Comparison of ENCODE assay signal across 22 mouse cellular contexts in genomic region chr3:105436383-105436782, GRCm38 (mm10). TPM values are rescaled to one million over a fixed set of nuclear protein-coding genes. Genes with fewer than 3 reads are reported as not detected.
A peak's percentile ranks its signal among the peaks of the same experiment; 100 is the strongest.
DNase-seq lines count a peak whose midpoint lies in the region; ATAC-seq lines count a peak whose summit lies in the region.
"Had no signal": no experiment of that assay in that cellular context is flagged by ENCODE, and none has a peak within 500 bp of the region (broad histone marks: within the 10 kb centered on the region; RNA-seq: fewer than 3 reads in every experiment).

No protein-coding gene starts in this region.

- peak; percentile 27 for DNase-seq in forebrain, embryonic 14.5 days (ENCODE audit: low spot score)
- DNase-seq in hindbrain, embryonic 14.5 days (ENCODE audit: low spot score): no peak
- no peak for DNase-seq in hindbrain, embryonic 10.5 days (ENCODE audit: low spot score)
- peak; percentile 69 for DNase-seq in midbrain, embryonic 14.5 days
- DNase-seq in midbrain, embryonic 11.5 days (ENCODE audit: low spot score, missing footprints): no peak
- DNase-seq in embryo, embryonic 10.5 days (ENCODE audit: low spot score): no peak
- DNase-seq: adrenal gland, adult 8-10 months; cerebellum, adult 9-11 months; heart, postnatal 14 days; kidney, adult 8-10 months; kidney, postnatal 14 days; right cerebral cortex, adult 18-20 months; thymus, postnatal 14 days had no signal

- H3K27me3 ChIP-seq in forebrain, embryonic 14.5 days (replicated peaks; ENCODE audit: control insufficient read depth, insufficient read depth, low read length): no peaks in the 10 kb centered on the region
- H3K27me3 ChIP-seq in forebrain, embryonic 13.5 days: no peaks in the 10 kb centered on the region
- H3K27me3 ChIP-seq in hindbrain, embryonic 14.5 days (ENCODE audit: control insufficient read depth, insufficient read depth, low read length): no peaks in the 10 kb centered on the region
- H3K27me3 ChIP-seq in hindbrain, embryonic 10.5 days (ENCODE audit: insufficient read depth, poor library complexity, severe bottlenecking): no peaks in the 10 kb centered on the region
- no peaks in the 10 kb centered on the region for H3K27me3 ChIP-seq in midbrain, embryonic 14.5 days (ENCODE audit: control insufficient read depth, insufficient read depth, low read length)
- no peaks in the 10 kb centered on the region for H3K27me3 ChIP-seq in midbrain, embryonic 11.5 days (ENCODE audit: control insufficient read depth, insufficient read depth, low read length)
- H3K27me3 ChIP-seq: embryonic facial prominence, embryonic 13.5 days; neural tube, embryonic 12.5 days had no signal

- no peaks in the 10 kb centered on the region for H3K9me3 ChIP-seq in forebrain, embryonic 14.5 days (replicated peaks; ENCODE audit: control insufficient read depth, low read length)
- H3K9me3 ChIP-seq in forebrain, embryonic 13.5 days (replicated peaks): no peaks in the 10 kb centered on the region
- H3K9me3 ChIP-seq in hindbrain, embryonic 14.5 days (ENCODE audit: control insufficient read depth, low read length): no peaks in the 10 kb centered on the region
- H3K9me3 ChIP-seq in hindbrain, embryonic 10.5 days: no peaks in the 10 kb centered on the region
- H3K9me3 ChIP-seq in midbrain, embryonic 14.5 days (ENCODE audit: control insufficient read depth, low read length): no peaks in the 10 kb centered on the region
- no peaks in the 10 kb centered on the region for H3K9me3 ChIP-seq in midbrain, embryonic 11.5 days (ENCODE audit: control insufficient read depth, low read length)
- H3K9me3 ChIP-seq: embryonic facial prominence, embryonic 13.5 days; heart, embryonic 12.5 days; neural tube, embryonic 12.5 days had no signal

- H3K4me1 ChIP-seq in forebrain, embryonic 14.5 days (ENCODE audit: control insufficient read depth, insufficient read depth, low read length): no peaks in the 10 kb centered on the region
- no peaks in the 10 kb centered on the region for H3K4me1 ChIP-seq in forebrain, embryonic 13.5 days
- H3K4me1 ChIP-seq in hindbrain, embryonic 14.5 days (replicated peaks; ENCODE audit: control insufficient read depth, insufficient read depth, low read length): peaks cover 10% of the 10 kb centered on the region; the same call in 1 of the 2 replicates
- no peaks in the 10 kb centered on the region for H3K4me1 ChIP-seq in hindbrain, embryonic 10.5 days (replicated peaks)
- 0 out of 2 replicates have a peak, but pooled peaks cover 7% of the 10 kb centered on the region for H3K4me1 ChIP-seq in midbrain, embryonic 14.5 days (ENCODE audit: control insufficient read depth, insufficient read depth, low read length)
- H3K4me1 ChIP-seq in midbrain, embryonic 11.5 days (ENCODE audit: control insufficient read depth, insufficient read depth, low read length): no peaks in the 10 kb centered on the region
- H3K4me1 ChIP-seq: embryonic facial prominence, embryonic 13.5 days; neural tube, embryonic 12.5 days had no signal

- WGBS in forebrain, embryonic 14.5 days: 42% methylated on average over 2 of the region's 2 CpGs
- WGBS in forebrain, embryonic 13.5 days: 46% methylated on average over 2 of the region's 2 CpGs
- 40% methylated on average over 2 of the region's 2 CpGs for WGBS in hindbrain, embryonic 14.5 days
- 42% methylated on average over 2 of the region's 2 CpGs for WGBS in hindbrain, embryonic 10.5 days
- WGBS in midbrain, embryonic 14.5 days: 9% methylated on average over 2 of the region's 2 CpGs
- 43% methylated on average over 2 of the region's 2 CpGs for WGBS in midbrain, embryonic 11.5 days

- no peaks in the 10 kb centered on the region for H3K36me3 ChIP-seq in forebrain, embryonic 14.5 days (ENCODE audit: control insufficient read depth, insufficient read depth, low read length)
- H3K36me3 ChIP-seq in forebrain, embryonic 13.5 days (ENCODE audit: poor library complexity, severe bottlenecking): no peaks in the 10 kb centered on the region
- no peaks in the 10 kb centered on the region for H3K36me3 ChIP-seq in hindbrain, embryonic 14.5 days (replicated peaks; ENCODE audit: control insufficient read depth, insufficient read depth)
- no peaks in the 10 kb centered on the region for H3K36me3 ChIP-seq in hindbrain, embryonic 10.5 days
- no peaks in the 10 kb centered on the region for H3K36me3 ChIP-seq in midbrain, embryonic 14.5 days (ENCODE audit: control insufficient read depth, insufficient read depth, low read length)
- no peaks in the 10 kb centered on the region for H3K36me3 ChIP-seq in midbrain, embryonic 11.5 days (ENCODE audit: control insufficient read depth, insufficient read depth, low read length)
- H3K36me3 ChIP-seq: embryonic facial prominence, embryonic 13.5 days; heart, embryonic 12.5 days; neural tube, embryonic 12.5 days had no signal

- H3K9ac ChIP-seq in forebrain, embryonic 14.5 days (ENCODE audit: low read length): no peak overlapping the region
- no peak overlapping the region for H3K9ac ChIP-seq in forebrain, embryonic 13.5 days
- no peak overlapping the region for H3K9ac ChIP-seq in hindbrain, embryonic 14.5 days
- no peak overlapping the region for H3K9ac ChIP-seq in midbrain, embryonic 14.5 days (replicated peaks; ENCODE audit: low read length)
- no peak overlapping the region for H3K9ac ChIP-seq in midbrain, embryonic 11.5 days (ENCODE audit: low read length)
- H3K9ac ChIP-seq: embryonic facial prominence, embryonic 13.5 days; heart, embryonic 12.5 days; liver, embryonic 14.5 days; neural tube, embryonic 12.5 days had no signal

- H3K4me2 ChIP-seq in forebrain, embryonic 14.5 days (ENCODE audit: low read length): no peak overlapping the region
- H3K4me2 ChIP-seq in forebrain, embryonic 13.5 days: no peak overlapping the region
- H3K4me2 ChIP-seq in hindbrain, embryonic 14.5 days (replicated peaks): no peak overlapping the region
- H3K4me2 ChIP-seq in midbrain, embryonic 14.5 days (ENCODE audit: low read length): no peak overlapping the region
- H3K4me2 ChIP-seq in midbrain, embryonic 11.5 days: no peak overlapping the region
- H3K4me2 ChIP-seq: embryonic facial prominence, embryonic 13.5 days; heart, embryonic 12.5 days; neural tube, embryonic 12.5 days had no signal

- no peak for ATAC-seq in forebrain, embryonic 14.5 days
- no peak for ATAC-seq in forebrain, embryonic 13.5 days
- peak; percentile 53; the same call in 1 of the 2 replicates for ATAC-seq in hindbrain, embryonic 14.5 days (ENCODE audit: low FRiP score)
- ATAC-seq in midbrain, embryonic 14.5 days (ENCODE audit: low FRiP score, low TSS enrichment): no peak
- ATAC-seq in midbrain, embryonic 11.5 days (ENCODE audit: low FRiP score): no peak
- ATAC-seq in monocyte, adult 5-6 weeks (replicated peaks; ENCODE audit: insufficient number of reproducible peaks, low FRiP score, low TSS enrichment, poor library complexity, severe bottlenecking): no peak
- ATAC-seq: inflammation-experienced regulatory T-cells, adult 6 months had no signal

- no peak overlapping the region for H3K4me3 ChIP-seq in forebrain, embryonic 14.5 days (ENCODE audit: low read depth, low read length)
- H3K4me3 ChIP-seq in forebrain, embryonic 13.5 days: no peak overlapping the region
- no peak overlapping the region for H3K4me3 ChIP-seq in hindbrain, embryonic 14.5 days (replicated peaks; ENCODE audit: low read length)
- no peak overlapping the region for H3K4me3 ChIP-seq in hindbrain, embryonic 10.5 days
- no peak overlapping the region for H3K4me3 ChIP-seq in midbrain, embryonic 14.5 days (replicated peaks; ENCODE audit: low read depth, low read length)
- H3K4me3 ChIP-seq in midbrain, embryonic 11.5 days (ENCODE audit: low read depth, low read length): no peak overlapping the region
- H3K4me3 ChIP-seq: embryonic facial prominence, embryonic 13.5 days; heart, embryonic 12.5 days; neural tube, embryonic 12.5 days had no signal

- no peak overlapping the region for H3K27ac ChIP-seq in forebrain, embryonic 14.5 days (ENCODE audit: low read depth, low read length)
- H3K27ac ChIP-seq in forebrain, embryonic 13.5 days: no peak overlapping the region
- no peak overlapping the region for H3K27ac ChIP-seq in hindbrain, embryonic 14.5 days
- H3K27ac ChIP-seq in hindbrain, embryonic 10.5 days: no peak overlapping the region
- 0 out of 2 replicates have a peak overlapping the region, but pooled peaks have one; percentile 50 for H3K27ac ChIP-seq in midbrain, embryonic 14.5 days (replicated peaks; ENCODE audit: low read depth, low read length)
- H3K27ac ChIP-seq in midbrain, embryonic 11.5 days (ENCODE audit: low read depth, low read length): no peak overlapping the region
- H3K27ac ChIP-seq: embryonic facial prominence, embryonic 13.5 days; liver, embryonic 14.5 days; macrophage; neural tube, embryonic 12.5 days had no signal

RNA-seq across cellular contexts. Expression of gene Kcnd3, which starts 15.7 kb away (rescaled TPM):
- 6.3 and 7.7 TPM in 2 replicates for polyA plus RNA-seq in forebrain, embryonic 14.5 days (2014; fragmentation: Nextera tagmentation; extraction: Ambion mirVana)
- 5.3 and 5.6 TPM in 2 replicates for polyA plus RNA-seq in forebrain, embryonic 13.5 days (2015; fragmentation: Nextera tagmentation; extraction: Ambion mirVana)
- 11.7 and 12.3 TPM in 2 replicates for polyA plus RNA-seq in hindbrain, embryonic 14.5 days (2014; fragmentation: Nextera tagmentation; extraction: Ambion mirVana)
- 0.58 and 0.90 TPM in 2 replicates for polyA plus RNA-seq in hindbrain, embryonic 10.5 days (2016; fragmentation: Nextera tagmentation; extraction: Ambion mirVana)
- polyA plus RNA-seq in midbrain, embryonic 14.5 days (2014; fragmentation: Nextera tagmentation; extraction: Ambion mirVana): 13.2 and 15.9 TPM in 2 replicates
- polyA plus RNA-seq in midbrain, embryonic 11.5 days (2014; fragmentation: Nextera tagmentation; extraction: Ambion mirVana): 2.4 TPM in 2 replicates
- not detected in 3 replicates for total RNA-seq in monocyte, adult 5-6 weeks (2017)
- total RNA-seq: granulocyte monocyte progenitor cell, adult 5-6 weeks had no signal
- polyA plus RNA-seq: inflammation-experienced regulatory T-cells, adult 6 months; macrophage had no signal

Comparison
In these comparisons a context has a peak if more than half of its experiments do, and no peak if none do; other contexts are left out.
1. DNase-seq: peak in forebrain, embryonic 14.5 days (single experiment) and midbrain, embryonic 14.5 days (single experiment); none in hindbrain, embryonic 14.5 days (single experiment), hindbrain, embryonic 10.5 days (single experiment), midbrain, embryonic 11.5 days (single experiment) and embryo, embryonic 10.5 days (single experiment).